In the genomic region with DNA sequence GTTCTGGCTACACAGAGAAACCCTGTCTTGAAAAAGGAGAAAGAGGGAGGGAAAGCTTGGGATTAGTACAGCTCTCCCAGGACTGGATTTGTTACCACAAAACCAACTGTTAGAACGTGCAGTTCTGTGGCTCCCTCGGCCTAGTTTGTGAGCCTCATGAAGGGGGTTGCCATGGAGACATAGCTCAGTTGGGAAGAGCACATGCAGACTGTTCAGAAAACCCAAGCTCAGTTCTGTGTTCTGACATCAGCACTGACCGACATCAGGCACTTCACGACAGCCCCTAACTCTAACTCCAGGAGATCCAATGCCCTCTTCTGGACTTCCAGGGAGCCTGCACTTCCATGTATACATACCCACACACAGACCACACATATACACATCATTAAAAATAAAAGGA, we compare ENCODE assay signal across 12 mouse cellular contexts. TPM values are rescaled to one million over a fixed set of nuclear protein-coding genes. Genes with fewer than 3 reads are reported as not detected.
A peak's percentile ranks its signal among the peaks of the same experiment; 100 is the strongest.
DNase-seq lines count a peak whose midpoint lies in the region; ATAC-seq and TF ChIP-seq lines count a peak whose summit lies in the region.
"Had no signal": no experiment of that assay in that cellular context is flagged by ENCODE, and none has a peak within 500 bp of the region (broad histone marks: within the 10 kb centered on the region; RNA-seq: fewer than 3 reads in every experiment).

No protein-coding gene starts in this region.

- DNase-seq in hindbrain, embryonic 11.5 days (ENCODE audit: low spot score), result no peak
- DNase-seq in R1 (ENCODE audit: low read depth, low spot score), result peak; percentile 28
- peak in 1 of 2 experiments; percentile 21 for DNase-seq in left cerebral cortex, adult 2 months (ENCODE audit: extremely low spot score in 1 of 2, low spot score in 2 of 2)
- no peak for DNase-seq in ovary, postnatal 14 days (ENCODE audit: low spot score)
- DNase-seq in B cell, adult 2 months, result no peak
- DNase-seq in heart, adult 9 months (ENCODE audit: low spot score in 2 of 2), result no peak
- DNase-seq: gastrocnemius, postnatal 14 days; lung, adult 2 months; thymus, adult 2 months had no signal

- 47% methylated on average over 4 of the region's 4 CpGs for WGBS in hindbrain, embryonic 12.5 days
- 55% methylated on average over 4 of the region's 4 CpGs for WGBS in hindbrain, embryonic 11.5 days
- 29% methylated on average over 4 of the region's 4 CpGs for WGBS in forebrain, embryonic 15.5 days

- H3K9ac ChIP-seq in hindbrain, embryonic 12.5 days, result no peak overlapping the region
- H3K9ac ChIP-seq in hindbrain, embryonic 11.5 days (ENCODE audit: low read depth, low read length), result no peak overlapping the region
- no peak overlapping the region for H3K9ac ChIP-seq in forebrain, embryonic 15.5 days (replicated peaks)

- no peak overlapping the region for H3K27ac ChIP-seq in hindbrain, embryonic 12.5 days
- H3K27ac ChIP-seq in hindbrain, embryonic 11.5 days (ENCODE audit: low read depth, low read length), result no peak overlapping the region
- no peak overlapping the region for H3K27ac ChIP-seq in forebrain, embryonic 15.5 days (replicated peaks)
- peak overlapping the region; percentile 50; the same call in 1 of the 2 replicates for H3K27ac ChIP-seq in left cerebral cortex, adult 2 months

- H3K4me2 ChIP-seq in hindbrain, embryonic 12.5 days (replicated peaks), result no peak overlapping the region
- H3K4me2 ChIP-seq in hindbrain, embryonic 11.5 days (replicated peaks; ENCODE audit: low read depth, low read length), result no peak overlapping the region
- no peak overlapping the region for H3K4me2 ChIP-seq in forebrain, embryonic 15.5 days (replicated peaks)

- H3K9me3 ChIP-seq in hindbrain, embryonic 12.5 days (replicated peaks), result no peaks in the 10 kb centered on the region
- no peaks in the 10 kb centered on the region for H3K9me3 ChIP-seq in hindbrain, embryonic 11.5 days (ENCODE audit: control insufficient read depth, low read length)
- no peaks in the 10 kb centered on the region for H3K9me3 ChIP-seq in forebrain, embryonic 15.5 days

- intact Hi-C loops in left cerebral cortex, adult 2 months (cut with DNase I), result loop anchor here (2.0 kb wide), 1 partner anchor 24 kb away; a partner anchor contains a TSS

- H3K27me3 ChIP-seq in hindbrain, embryonic 12.5 days, result no peaks in the 10 kb centered on the region
- no peaks in the 10 kb centered on the region for H3K27me3 ChIP-seq in hindbrain, embryonic 11.5 days (ENCODE audit: control insufficient read depth, insufficient read depth, low read length)
- H3K27me3 ChIP-seq in forebrain, embryonic 15.5 days, result no peaks in the 10 kb centered on the region

- H3K4me1 ChIP-seq in hindbrain, embryonic 12.5 days, result peaks cover 7% of the 10 kb centered on the region
- no peaks in the 10 kb centered on the region; the same call in 1 of the 2 replicates for H3K4me1 ChIP-seq in hindbrain, embryonic 11.5 days (replicated peaks; ENCODE audit: control insufficient read depth, insufficient read depth, low read length)
- H3K4me1 ChIP-seq in forebrain, embryonic 15.5 days, result peaks cover 6% of the 10 kb centered on the region; the same call in 1 of the 2 replicates

- H3K36me3 ChIP-seq in hindbrain, embryonic 12.5 days, result no peaks in the 10 kb centered on the region
- no peaks in the 10 kb centered on the region for H3K36me3 ChIP-seq in hindbrain, embryonic 11.5 days (ENCODE audit: control insufficient read depth, insufficient read depth, low read length)
- no peaks in the 10 kb centered on the region for H3K36me3 ChIP-seq in forebrain, embryonic 15.5 days

- no peak; the same call in 1 of the 2 replicates for TF ChIP-seq CTCF in left cerebral cortex, adult 2 months (IDR thresholded peaks at IDR 0.05)

- ATAC-seq in hindbrain, embryonic 12.5 days (ENCODE audit: low FRiP score), result 0 out of 2 replicates have a peak, but pooled peaks have one; percentile 19
- ATAC-seq in hindbrain, embryonic 11.5 days (ENCODE audit: low FRiP score), result no peak
- ATAC-seq in forebrain, embryonic 15.5 days (replicated peaks), result peak; percentile 68
- ATAC-seq: CD4-positive, CD25-positive, alpha-beta regulatory T cell, adult 4 months had no signal

- no peak overlapping the region for H3K4me3 ChIP-seq in hindbrain, embryonic 12.5 days
- H3K4me3 ChIP-seq in hindbrain, embryonic 11.5 days (ENCODE audit: low read depth, low read length), result no peak overlapping the region
- no peak overlapping the region for H3K4me3 ChIP-seq in forebrain, embryonic 15.5 days
- no peak overlapping the region for H3K4me3 ChIP-seq in left cerebral cortex, adult 2 months

RNA-seq across cellular contexts. Expression of a gene that starts 24.7 kb away (rescaled TPM):
- 16.4 and 19.2 TPM in 2 replicates for polyA plus RNA-seq in hindbrain, embryonic 12.5 days (2016; fragmentation: Nextera tagmentation; extraction: Ambion mirVana)
- 11.1 and 11.4 TPM in 2 replicates for polyA plus RNA-seq in hindbrain, embryonic 11.5 days (2014; fragmentation: Nextera tagmentation; extraction: Ambion mirVana)
- polyA plus RNA-seq in forebrain, embryonic 15.5 days (2015; fragmentation: Nextera tagmentation; extraction: Ambion mirVana), result 23.3 and 24.0 TPM in 2 replicates
- total RNA-seq in left cerebral cortex, adult 2 months (2021), result 10 to 100 TPM; 58.5 to 62.1 TPM
- polyA plus RNA-seq: CD4-positive, CD25-positive, alpha-beta regulatory T cell, adult 4 months had no signal

RNA-seq across cellular contexts. Expression of a gene that starts 32.7 kb away (rescaled TPM):
- 45.5 and 47.0 TPM in 2 replicates for polyA plus RNA-seq in hindbrain, embryonic 12.5 days (2016; fragmentation: Nextera tagmentation; extraction: Ambion mirVana)
- polyA plus RNA-seq in hindbrain, embryonic 11.5 days (2014; fragmentation: Nextera tagmentation; extraction: Ambion mirVana), result 48.4 and 49.7 TPM in 2 replicates
- polyA plus RNA-seq in forebrain, embryonic 15.5 days (2015; fragmentation: Nextera tagmentation; extraction: Ambion mirVana), result 41.0 and 42.3 TPM in 2 replicates
- 10 to 100 TPM; 47.7 to 52.3 TPM for total RNA-seq in left cerebral cortex, adult 2 months (2021)

RNA-seq across cellular contexts. Expression of a gene that starts 55.0 kb away (rescaled TPM):
- polyA plus RNA-seq in hindbrain, embryonic 12.5 days (2016; fragmentation: Nextera tagmentation; extraction: Ambion mirVana), result 36.8 and 42.0 TPM in 2 replicates
- 28.0 and 43.5 TPM in 2 replicates for polyA plus RNA-seq in hindbrain, embryonic 11.5 days (2014; fragmentation: Nextera tagmentation; extraction: Ambion mirVana)
- 47.7 and 53.7 TPM in 2 replicates for polyA plus RNA-seq in forebrain, embryonic 15.5 days (2015; fragmentation: Nextera tagmentation; extraction: Ambion mirVana)
- 100 to 1,000 TPM; 145 to 150 TPM for total RNA-seq in left cerebral cortex, adult 2 months (2021)
